Mouse (Mus musculus) MEL (cell line): Measurements from ENCODE around the gene Gm266. TPM values are rescaled to one million over a fixed set of nuclear protein-coding genes. Genes with fewer than 3 reads are reported as not detected.

Experiments
- DNase-seq: peaks from one replicate; pipeline ENCODE4 v3.0.0; 2011; ENCODE audit warnings: low read depth, low spot score
- H3K27ac ChIP-seq: 2 replicates; pipeline ENCODE4 v1.5.1; 2012; ENCODE audit warnings: low read depth, mild to moderate bottlenecking, control low read depth, low read length, moderate library complexity; ENCODE audit not compliant: control insufficient read depth
- H3K27me3 ChIP-seq, 2 experiments: fragments of 150-350 bp in 1 of 2; sonication (generic) in 1 of 2; 2 replicates each; pipeline ENCODE4 v1.6.1; 2012; ENCODE audit warnings: low read length in 2 of 2, mild to moderate bottlenecking in 2 of 2, improper control_type of control experiment in 1 of 2, moderate library complexity in 1 of 2; ENCODE audit not compliant: insufficient read depth in 2 of 2, control insufficient read depth in 1 of 2
- H3K36me3 ChIP-seq, 2 experiments: 2 replicates each; pipeline ENCODE4 v1.6.1; 2012 to 2014; ENCODE audit warnings: low read length in 2 of 2, improper control_type of control experiment in 1 of 2, inconsistent platforms in 1 of 2, mild to moderate bottlenecking in 1 of 2; ENCODE audit not compliant: insufficient read depth in 2 of 2, control insufficient read depth in 1 of 2
- H3K4me1 ChIP-seq, 2 experiments: fragments of 150-350 bp in 1 of 2; sonication (generic) in 1 of 2; 2 replicates each; pipeline ENCODE4 v1.6.1; 2012; ENCODE audit warnings: low read length in 2 of 2, improper control_type of control experiment in 1 of 2, mild to moderate bottlenecking in 1 of 2; ENCODE audit not compliant: insufficient read depth in 2 of 2, control insufficient read depth in 1 of 2
- H3K4me3 ChIP-seq, 2 experiments: fragments of 150-350 bp in 1 of 2; sonication (generic) in 1 of 2; 2 replicates each; pipeline ENCODE4 v1.5.1; 2012; ENCODE audit warnings: low read depth in 2 of 2, low read length in 2 of 2, mild to moderate bottlenecking in 2 of 2, moderate library complexity in 2 of 2, control low read depth in 1 of 2, improper control_type of control experiment in 1 of 2; ENCODE audit not compliant: control insufficient read depth in 1 of 2, insufficient read depth in 1 of 2
- H3K79me2 ChIP-seq: 2 replicates; pipeline ENCODE4 v1.6.1; 2012; ENCODE audit warnings: mild to moderate bottlenecking, low read length, moderate library complexity; ENCODE audit not compliant: control insufficient read depth, poor library complexity, insufficient read depth
- H3K9ac ChIP-seq: 2 replicates; pipeline ENCODE4 v1.6.1; 2012; ENCODE audit warnings: low read depth, mild to moderate bottlenecking, control low read depth, low read length, moderate library complexity; ENCODE audit not compliant: control insufficient read depth, poor library complexity, severe bottlenecking
- H3K9me3 ChIP-seq: fragments of 150-350 bp; sonication (generic); replicated peaks from 2 replicates; pipeline ENCODE4 v1.6.1; 2012; ENCODE audit warnings: mild to moderate bottlenecking, low read length, improper control_type of control experiment, moderate library complexity; ENCODE audit not compliant: insufficient read depth
- CHD1 ChIP-seq: IDR thresholded peaks from 2 replicates; pipeline ENCODE4 v1.6.1; 2012; ENCODE audit warnings: low read depth, mild to moderate bottlenecking, inconsistent platforms, low read length, improper control_type of control experiment
- CHD2 ChIP-seq: IDR thresholded peaks from 2 replicates; pipeline ENCODE4 v1.6.1; 2011; ENCODE audit warnings: low read length, improper control_type of control experiment
- CTCF ChIP-seq, 3 experiments: IDR thresholded peaks in 2 of 3; conservative IDR thresholded peaks in 1 of 3; 2 replicates each; pipeline ENCODE4 v1.5.1; 2011 to 2012; ENCODE audit warnings: low read length in 3 of 3, low read depth in 2 of 3, mild to moderate bottlenecking in 2 of 3, improper control_type of control experiment in 1 of 3, inconsistent platforms in 1 of 3, mixed read lengths in 1 of 3, moderate library complexity in 1 of 3; ENCODE audit not compliant: control insufficient read depth in 1 of 3, insufficient read depth in 1 of 3, poor library complexity in 1 of 3, severe bottlenecking in 1 of 3
- ELF1 ChIP-seq: IDR thresholded peaks from 2 replicates; pipeline ENCODE4 v1.6.1; 2014; ENCODE audit warnings: low read depth, mild to moderate bottlenecking, inconsistent platforms, low read length, improper control_type of control experiment, moderate library complexity
- GABPA ChIP-seq: IDR thresholded peaks from 2 replicates; pipeline ENCODE4 v1.6.1; 2012; ENCODE audit warnings: low read depth, mild to moderate bottlenecking, inconsistent platforms, low read length, improper control_type of control experiment, moderate library complexity
- GATA1 ChIP-seq: IDR thresholded peaks from 2 replicates; pipeline ENCODE4 v1.6.1; 2011; ENCODE audit warnings: low read depth, low read length, improper control_type of control experiment
- JUND ChIP-seq: IDR thresholded peaks from 2 replicates; pipeline ENCODE4 v1.6.1; 2011; ENCODE audit warnings: low read depth, mild to moderate bottlenecking, improper control_type of control experiment, low read length
- KAT2A ChIP-seq: conservative IDR thresholded peaks from 2 replicates; pipeline ENCODE4 v1.6.1; 2012; ENCODE audit warnings: low read depth, low read length, improper control_type of control experiment, inconsistent platforms
- MXI1 ChIP-seq: IDR thresholded peaks from 2 replicates; pipeline ENCODE4 v1.6.1; 2011; ENCODE audit warnings: mild to moderate bottlenecking, low read depth, low read length, improper control_type of control experiment
- MYB ChIP-seq: IDR thresholded peaks from 2 replicates; pipeline ENCODE4 v1.6.1; 2011; ENCODE audit warnings: mild to moderate bottlenecking, low read depth, low read length, improper control_type of control experiment
- MYC ChIP-seq: IDR thresholded peaks from 2 replicates; pipeline ENCODE4 v1.6.1; 2011; ENCODE audit warnings: low read depth, mild to moderate bottlenecking, low read length, improper control_type of control experiment, moderate library complexity
- NELFE ChIP-seq: IDR thresholded peaks from 2 replicates; pipeline ENCODE4 v1.6.1; 2011; ENCODE audit warnings: low read depth, low read length, improper control_type of control experiment
- POLR2A ChIP-seq, 2 experiments: IDR thresholded peaks; 2 replicates each; pipeline ENCODE4 v1.6.1; 2011 to 2012; ENCODE audit warnings: low read length in 2 of 2, mild to moderate bottlenecking in 2 of 2, control low read depth in 1 of 2, improper control_type of control experiment in 1 of 2, low read depth in 1 of 2, moderate library complexity in 1 of 2; ENCODE audit not compliant: control insufficient read depth in 1 of 2, insufficient read depth in 1 of 2, poor library complexity in 1 of 2
- POLR2AphosphoS2 ChIP-seq: IDR thresholded peaks from 2 replicates; pipeline ENCODE4 v1.6.1; 2011; ENCODE audit warnings: low read length, improper control_type of control experiment
- POLR2AphosphoS5 ChIP-seq: IDR thresholded peaks from 2 replicates; pipeline ENCODE4 v1.6.1; 2012; ENCODE audit warnings: low read depth, borderline replicate concordance, mild to moderate bottlenecking, inconsistent platforms, low read length, moderate library complexity, mixed read lengths
- SMC3 ChIP-seq: IDR thresholded peaks from 2 replicates; pipeline ENCODE4 v1.6.1; 2011; ENCODE audit warnings: low read depth, low read length, improper control_type of control experiment
- TAL1 ChIP-seq: IDR thresholded peaks from 2 replicates; pipeline ENCODE4 v1.6.1; 2012; ENCODE audit warnings: mild to moderate bottlenecking, inconsistent platforms, low read length, moderate library complexity, mixed read lengths
- TCF12 ChIP-seq: IDR thresholded peaks from 2 replicates; pipeline ENCODE4 v1.6.1; 2014; ENCODE audit warnings: low read depth, mild to moderate bottlenecking, inconsistent platforms, low read length, improper control_type of control experiment, moderate library complexity
- UBTF ChIP-seq: IDR thresholded peaks from 2 replicates; pipeline ENCODE4 v1.6.1; 2012; ENCODE audit warnings: low read depth, mild to moderate bottlenecking, inconsistent platforms, low read length, improper control_type of control experiment, moderate library complexity, borderline replicate concordance; ENCODE audit not compliant: insufficient read depth
- USF1 ChIP-seq: IDR thresholded peaks from 2 replicates; pipeline ENCODE4 v1.6.1; 2014; ENCODE audit warnings: low read depth, mild to moderate bottlenecking, inconsistent platforms, low read length, improper control_type of control experiment, moderate library complexity
- ZC3H11A ChIP-seq: IDR thresholded peaks from 2 replicates; pipeline ENCODE4 v1.6.1; 2012; ENCODE audit warnings: low read depth, mild to moderate bottlenecking, inconsistent platforms, low read length, improper control_type of control experiment
- ZMIZ1 ChIP-seq: IDR thresholded peaks from 2 replicates; pipeline ENCODE4 v1.6.1; 2012; ENCODE audit warnings: low read depth, mild to moderate bottlenecking, inconsistent platforms, low read length, improper control_type of control experiment, moderate library complexity
- polyA plus RNA-seq, 2 experiments: library from polyadenylated mRNA; stranded (reverse) in 1 of 2; unstranded in 1 of 2; fragments of >175 nt in 1 of 2; fragments of >200 nt in 1 of 2; gene quantifications; 2 replicates each; pipeline versions ENCODE4 v1.2.1 to v1.2.4; 2012; ENCODE audit warnings: low replicate concordance in 2 of 2, low read depth in 1 of 2; ENCODE audit not compliant: insufficient read length in 2 of 2, insufficient read depth in 1 of 2, missing spikeins in 1 of 2
- total RNA-seq: library from RNA; depleted of rRNA; stranded (reverse); fragments of 300-350 nt; gene quantifications from 2 replicates; pipeline ENCODE4 v1.2.3, GENCODE M21; 2012

Gm266 gene
- total and polyA plus RNA-seq, 3 experiments, result not detected

GRCm38 (mm10) chr12:111455311-111455846, 30.2 kb downstream of the Gm266 start:
- H3K79me2 ChIP-seq, result no peaks in the 10 kb centered on the region
- no peaks in the 10 kb centered on the region for H3K4me1 ChIP-seq
- DNase-seq, result no peak
- peaks cover 0 to 4% of the 10 kb centered on the region in 2 experiments; a peak in 1 of 4 replicates for H3K36me3 ChIP-seq
- H3K27ac ChIP-seq, result no peak overlapping the region
- TF ChIP-seq POLR2AphosphoS2 (peak; percentile 58), ZMIZ1 (0 out of 2 replicates have a peak, but pooled peaks have one; percentile 22), CHD2 (no peak; the same call in 1 of the 2 replicates)
- no peak overlapping the region for H3K9ac ChIP-seq
- H3K27me3 ChIP-seq, result no peaks in the 10 kb centered on the region
- H3K4me3 ChIP-seq, result no peak overlapping the region
- no peaks in the 10 kb centered on the region for H3K9me3 ChIP-seq

- H3K79me2 ChIP-seq, result no peaks in the 10 kb centered on the region
- H3K9me3 ChIP-seq, result no peaks in the 10 kb centered on the region
- H3K4me1 ChIP-seq, result no peaks in the 10 kb centered on the region
- no peak overlapping the region for H3K9ac ChIP-seq
- peaks cover 0 to 4% of the 10 kb centered on the region in 2 experiments; a peak in 1 of 4 replicates for H3K36me3 ChIP-seq
- no peak overlapping the region for H3K4me3 ChIP-seq
- no peak for TF ChIP-seq MYC
- no peak for TF ChIP-seq GABPA
- peak; percentile 24; the same call in 1 of the 2 replicates for TF ChIP-seq ZMIZ1
- no peak for TF ChIP-seq CTCF (IDR thresholded peaks at IDR 0.05 in 2 of 3, conservative IDR thresholded peaks at IDR 0.05 in 1 of 3; ENCODE audit: control insufficient read depth in 1 of 3, insufficient read depth in 1 of 3, low read depth in 2 of 3, low read length in 3 of 3, poor library complexity in 1 of 3, severe bottlenecking in 1 of 3)
- no peak for TF ChIP-seq NELFE
- DNase-seq, result no peak
- no peak overlapping the region for H3K27ac ChIP-seq
- no peaks in the 10 kb centered on the region for H3K27me3 ChIP-seq
Observed at GRCm38 (mm10) chr12:111454543-111455280, 30.9 kb downstream of the Gm266 start.

- Histone ChIP-seq H3K27ac (no peak overlapping the region), H3K79me2 (no peaks in the 10 kb centered on the region), H3K27me3 (no peaks in the 10 kb centered on the region), H3K9ac (no peak overlapping the region), H3K36me3 (peaks cover 0 to 4% of the 10 kb centered on the region in 2 experiments; a peak in 1 of 4 replicates), H3K9me3 (no peaks in the 10 kb centered on the region), H3K4me3 (no peak overlapping the region), H3K4me1 (no peaks in the 10 kb centered on the region)
- peak; percentile 40 for DNase-seq
- TF ChIP-seq ZC3H11A, result no peak
- no peak for TF ChIP-seq SMC3
- no peak for TF ChIP-seq CTCF (IDR thresholded peaks at IDR 0.05 in 2 of 3, conservative IDR thresholded peaks at IDR 0.05 in 1 of 3; ENCODE audit: control insufficient read depth in 1 of 3, insufficient read depth in 1 of 3, low read depth in 2 of 3, low read length in 3 of 3, poor library complexity in 1 of 3, severe bottlenecking in 1 of 3)
- TF ChIP-seq MYB, result no peak
- no peak for TF ChIP-seq CHD1
- TF ChIP-seq NELFE, result no peak
- no peak for TF ChIP-seq POLR2AphosphoS5
- no peak for TF ChIP-seq USF1
- TF ChIP-seq POLR2A (IDR thresholded peaks at IDR 0.05; ENCODE audit: control insufficient read depth in 1 of 2, insufficient read depth in 1 of 2, low read depth in 1 of 2, low read length in 2 of 2, poor library complexity in 1 of 2), result no peak
- TF ChIP-seq GATA1, result no peak
- no peak for TF ChIP-seq ELF1
- no peak for TF ChIP-seq TCF12
- no peak for TF ChIP-seq KAT2A
- no peak for TF ChIP-seq UBTF
- TF ChIP-seq JUND, result no peak
- no peak for TF ChIP-seq MYC
- TF ChIP-seq TAL1, result no peak
- no peak for TF ChIP-seq CHD2
- no peak for TF ChIP-seq MXI1
Observed at GRCm38 (mm10) chr12:111454021-111454420, 31.6 kb downstream of the Gm266 start.
